Mouse (Mus musculus) E14TG2a.4 (cell line): ENCODE data around the gene Srrm3.

Experiments
- CTCF ChIP-seq: conservative IDR thresholded peaks from 2 replicates; pipeline ENCODE4 v1.5.1; 2014; ENCODE audit warnings: low read length
- NANOG ChIP-seq: IDR thresholded peaks from 2 replicates; pipeline ENCODE4 v1.6.1; 2014; ENCODE audit warnings: borderline replicate concordance, low read length, mixed read lengths

GRCm38 (mm10) chr5:135803676-135804075, 3.0 kb upstream of the Srrm3 start:
- no peak for TF ChIP-seq CTCF
- TF ChIP-seq NANOG: no peak
